Mouse (Mus musculus): ENCODE measurements around the gene Akap5.

Gene Akap5

DNA sequence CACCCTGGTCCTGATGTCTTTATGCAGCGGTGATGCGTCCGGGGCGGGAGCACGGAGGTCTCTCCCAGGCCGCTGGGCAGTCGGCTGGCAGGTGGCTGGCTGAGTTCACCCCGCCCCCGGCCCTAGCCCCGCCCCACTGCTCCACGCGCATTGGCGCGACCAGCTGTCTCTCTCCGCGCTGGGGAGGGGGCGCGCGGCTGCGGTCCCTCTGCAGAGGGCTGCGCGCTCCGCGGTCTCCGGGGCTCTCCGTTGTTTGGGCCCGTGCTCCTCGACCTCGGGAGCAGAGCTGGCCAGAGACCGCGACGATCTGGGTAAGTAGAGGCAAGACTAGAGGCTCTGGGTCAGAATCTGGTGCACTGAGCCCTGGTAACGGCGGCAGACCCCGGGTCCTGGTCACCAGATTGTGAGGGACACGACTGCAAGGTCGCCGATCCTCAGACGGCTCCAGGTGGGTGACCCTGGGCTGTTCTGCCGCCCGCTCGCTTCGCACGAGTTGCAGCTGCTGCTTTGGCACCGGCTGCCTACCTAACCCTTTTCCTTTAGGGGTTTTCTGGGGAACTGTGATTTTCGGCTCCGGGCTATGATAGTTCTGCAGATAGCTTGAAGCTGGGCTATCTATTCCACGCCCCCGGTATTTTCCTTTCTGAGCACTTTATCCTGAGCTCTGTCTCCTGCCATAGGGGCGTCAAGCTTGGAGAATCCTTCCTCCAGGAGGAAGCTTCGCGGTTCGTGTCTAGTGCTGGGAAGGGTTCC lies at the start of gene Akap5:
Akap5 (plus strand) TSS at position 213 of the 753 bp plus-strand sequence.
- no peak for DNase-seq (ENCODE audit: low read depth, low spot score)

DNA sequence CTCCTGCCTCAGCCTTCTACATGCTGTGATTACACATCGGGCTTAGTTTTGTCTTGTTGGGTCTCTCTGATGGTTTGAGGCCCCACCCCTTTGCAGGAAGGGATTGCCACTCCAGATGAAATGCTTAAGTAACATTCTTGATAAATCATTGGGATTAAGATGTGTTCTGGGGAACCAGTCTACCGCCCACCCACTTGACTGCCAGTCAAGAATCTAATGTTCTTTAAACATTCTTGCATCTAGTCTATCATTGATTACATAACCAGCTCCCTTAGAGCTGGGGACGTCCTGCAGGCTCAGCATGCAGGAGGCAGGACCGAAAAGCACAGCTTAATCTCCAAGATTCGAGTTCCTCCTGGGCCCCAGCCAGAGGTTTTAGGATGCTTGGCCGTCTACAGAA lies 46.5 kb upstream of the Akap5 start:
- no peak for DNase-seq (ENCODE audit: low read depth, low spot score)

DNA sequence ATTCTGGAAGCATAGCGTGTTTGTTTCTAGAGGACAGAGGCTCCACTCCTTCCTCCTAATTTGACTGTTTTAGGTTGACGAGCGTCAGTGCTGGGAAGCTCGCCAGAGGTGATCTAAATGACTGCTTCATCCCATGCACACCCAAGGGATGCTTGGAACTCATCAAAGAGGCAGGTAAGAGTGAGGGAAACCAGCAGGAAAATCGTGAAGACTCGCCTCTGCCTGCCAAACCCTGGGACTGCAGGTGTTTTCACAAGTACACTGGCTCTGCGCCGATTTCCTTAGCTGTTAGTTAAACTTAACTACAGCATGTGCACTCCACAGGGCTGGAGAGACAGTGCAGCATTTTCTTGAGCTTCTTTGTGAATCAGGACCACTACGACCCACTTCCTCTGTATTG lies 44.1 kb upstream of the Akap5 start:
- no peak for DNase-seq (ENCODE audit: low read depth, low spot score)

DNA sequence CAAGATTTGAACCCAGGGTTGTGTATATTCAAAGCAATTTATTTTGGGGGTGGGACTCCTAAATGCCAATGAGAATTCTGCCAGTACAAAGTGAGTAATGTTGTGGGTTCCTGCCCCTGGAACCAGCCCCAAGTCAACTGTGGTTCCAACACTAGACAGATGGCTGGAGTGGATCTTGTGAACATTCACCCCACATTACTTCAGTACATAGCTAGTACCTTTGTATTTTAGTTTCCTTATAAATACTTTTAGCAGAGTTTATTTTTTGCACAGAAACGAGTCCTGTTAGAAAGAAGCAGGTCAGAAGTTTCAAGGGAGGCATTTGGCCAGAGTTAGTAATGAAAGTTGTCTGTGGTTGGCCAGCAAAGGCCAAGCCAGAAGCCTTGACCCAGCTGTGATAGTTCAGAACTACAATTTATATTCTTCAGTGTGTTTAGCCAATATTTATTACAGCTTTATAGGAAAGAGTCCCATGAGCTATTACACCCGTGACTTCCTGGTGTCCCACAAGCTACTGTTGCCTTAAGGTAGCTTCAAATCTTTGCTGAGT lies 43.5 kb upstream of the Akap5 start:
- DNase-seq (ENCODE audit: low read depth, low spot score): no peak

DNA sequence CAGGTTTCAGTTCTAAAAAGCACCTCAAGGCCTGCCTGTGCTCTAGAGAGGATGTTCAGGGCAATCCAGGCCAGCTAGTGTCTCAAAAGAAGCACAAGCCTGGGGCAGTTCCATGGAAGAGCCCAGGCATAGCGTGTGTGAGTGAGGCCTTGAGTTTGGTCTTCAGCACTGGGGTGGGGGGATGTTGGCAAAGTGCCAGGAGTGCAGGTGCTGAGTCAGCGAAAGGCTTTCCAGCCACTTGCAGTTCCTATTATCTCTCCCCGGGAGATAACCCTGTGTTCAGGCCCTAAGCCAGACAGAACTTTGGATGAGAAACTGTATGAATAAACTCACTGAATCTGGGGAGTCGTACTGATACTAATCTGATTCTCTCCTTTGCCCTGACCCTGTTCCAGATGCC lies 42.6 kb upstream of the Akap5 start:
- DNase-seq (ENCODE audit: low read depth, low spot score): no peak

DNA sequence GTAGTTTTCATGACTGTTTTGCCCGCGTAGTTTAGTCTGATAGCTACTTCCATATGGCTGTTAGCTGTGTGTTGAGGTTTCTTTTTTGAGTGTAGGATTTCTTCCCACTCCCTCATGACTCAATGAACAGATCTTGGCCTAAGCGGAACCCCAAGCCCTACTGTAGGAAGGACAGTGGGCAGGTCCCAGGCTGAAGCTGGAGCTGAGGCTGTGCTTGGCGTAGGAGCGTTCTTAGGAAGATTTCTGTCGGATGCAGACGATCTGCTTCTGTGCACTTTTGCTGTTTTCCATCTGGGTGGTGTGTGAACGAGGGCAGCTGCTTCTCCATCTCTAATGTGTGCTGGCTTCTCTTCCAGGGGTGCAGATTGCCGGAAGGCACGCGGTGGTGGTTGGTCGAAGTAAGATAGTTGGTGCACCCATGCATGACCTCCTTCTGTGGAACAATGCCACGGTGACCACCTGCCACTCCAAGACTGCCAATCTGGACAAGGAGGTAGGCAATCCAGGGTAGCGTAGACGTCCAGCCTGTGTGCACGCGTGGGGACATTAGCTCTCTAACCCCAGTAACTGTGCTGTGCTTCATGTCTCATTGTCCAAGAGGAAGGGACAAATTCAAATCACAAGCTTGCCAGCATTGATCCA lies 42.0 kb upstream of the Akap5 start:
- no peak for DNase-seq (ENCODE audit: low read depth, low spot score)

DNA sequence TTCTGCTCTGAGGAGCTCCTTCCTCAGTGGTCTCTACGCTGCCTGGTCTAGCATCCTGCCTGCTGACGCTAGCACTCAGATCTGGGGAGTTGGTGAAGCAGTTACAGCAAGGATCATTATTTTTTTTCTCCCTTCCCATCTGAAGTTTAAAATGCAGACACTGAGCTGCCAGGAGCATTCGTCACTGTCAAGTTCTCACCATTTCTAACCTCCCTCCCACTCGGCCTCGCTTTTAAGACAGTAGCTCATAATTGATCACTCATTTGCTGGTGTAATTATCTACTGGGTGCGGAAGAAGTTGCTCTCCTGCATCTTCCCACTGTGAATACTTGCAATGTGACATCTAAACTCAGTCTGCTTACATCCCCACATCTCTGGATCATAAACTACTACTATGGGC lies 39.3 kb upstream of the Akap5 start:
- DNase-seq (ENCODE audit: low read depth, low spot score): no peak

DNA sequence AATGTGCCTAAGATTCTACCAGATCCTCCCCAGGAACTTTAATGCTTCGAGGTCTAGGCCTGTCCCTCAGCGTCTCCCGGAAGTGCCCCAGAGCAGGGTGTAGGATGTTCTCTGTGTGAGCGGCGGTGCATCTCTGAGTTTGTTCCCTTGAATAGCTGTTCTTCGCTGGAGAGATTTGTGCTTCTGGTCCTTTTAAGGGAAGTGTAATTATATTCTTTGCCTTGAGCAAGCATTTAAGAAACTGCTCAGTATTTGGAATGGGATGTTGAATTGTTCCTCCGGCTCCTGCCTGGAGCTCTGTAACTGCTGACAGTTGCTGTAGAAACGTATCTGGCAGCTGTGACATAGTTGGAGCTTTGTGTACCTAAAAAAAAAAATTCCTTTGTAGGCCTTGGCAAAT lies 36.7 kb upstream of the Akap5 start:
- peak; percentile 77 for DNase-seq (ENCODE audit: low read depth, low spot score)

DNA sequence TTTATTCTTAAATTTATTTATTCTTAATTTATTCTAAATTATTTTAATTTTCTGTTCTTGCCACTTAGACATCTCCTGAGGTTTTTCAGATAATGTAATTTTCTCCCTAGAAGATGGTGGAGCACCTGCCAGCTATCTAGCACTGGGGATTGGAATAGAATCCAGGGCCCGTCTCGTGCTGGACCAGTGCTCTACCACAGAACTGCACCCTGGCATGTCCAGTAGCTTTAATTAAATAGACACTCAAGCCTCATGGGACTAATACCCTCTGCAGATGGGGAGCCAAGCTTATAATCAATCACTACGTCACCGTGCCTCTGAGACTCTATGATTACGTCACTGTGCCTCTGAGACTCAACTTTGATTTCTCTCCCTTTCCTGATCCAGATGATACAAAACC lies 36.2 kb upstream of the Akap5 start:
- DNase-seq (ENCODE audit: low read depth, low spot score): no peak

DNA sequence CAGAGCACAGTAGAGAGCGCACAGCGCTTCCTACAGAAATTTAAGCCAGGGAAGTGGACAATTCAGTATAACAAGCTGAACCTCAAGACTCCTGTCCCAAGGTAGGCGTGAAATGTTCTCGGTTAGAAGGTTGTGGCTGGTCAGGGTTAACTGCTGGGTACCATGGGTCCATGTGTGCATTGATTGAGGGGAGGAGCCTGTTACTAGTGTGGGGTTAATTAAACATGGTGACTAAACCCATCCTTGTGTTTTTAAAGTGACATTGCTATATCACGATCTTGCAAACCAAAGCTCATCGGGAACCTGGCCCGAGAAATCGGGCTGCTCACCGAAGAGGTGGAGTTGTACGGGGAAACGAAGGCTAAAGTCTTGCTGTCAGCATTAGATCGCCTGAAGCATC lies 35.3 kb upstream of the Akap5 start:
- DNase-seq (ENCODE audit: low read depth, low spot score): no peak

DNA sequence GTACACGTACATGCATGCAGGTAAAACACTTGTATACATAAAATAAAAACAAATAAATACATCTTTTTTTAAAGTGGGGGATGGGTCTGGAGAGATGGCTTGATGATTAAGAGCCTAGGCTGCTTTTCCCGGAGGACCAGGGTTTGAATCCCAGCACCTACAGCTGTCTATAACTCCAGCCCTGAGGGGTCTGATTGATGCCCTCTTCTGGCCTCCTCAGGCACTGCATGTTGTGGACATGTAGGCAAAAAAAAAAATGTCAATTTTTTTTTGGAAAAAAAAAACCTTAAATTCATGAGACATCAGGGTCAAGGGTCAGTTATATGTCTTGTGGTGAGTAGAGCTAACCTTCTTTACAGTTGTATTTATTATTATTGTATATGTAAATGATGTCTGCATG lies 34.4 kb upstream of the Akap5 start:
- no peak for DNase-seq (ENCODE audit: low read depth, low spot score)

DNA sequence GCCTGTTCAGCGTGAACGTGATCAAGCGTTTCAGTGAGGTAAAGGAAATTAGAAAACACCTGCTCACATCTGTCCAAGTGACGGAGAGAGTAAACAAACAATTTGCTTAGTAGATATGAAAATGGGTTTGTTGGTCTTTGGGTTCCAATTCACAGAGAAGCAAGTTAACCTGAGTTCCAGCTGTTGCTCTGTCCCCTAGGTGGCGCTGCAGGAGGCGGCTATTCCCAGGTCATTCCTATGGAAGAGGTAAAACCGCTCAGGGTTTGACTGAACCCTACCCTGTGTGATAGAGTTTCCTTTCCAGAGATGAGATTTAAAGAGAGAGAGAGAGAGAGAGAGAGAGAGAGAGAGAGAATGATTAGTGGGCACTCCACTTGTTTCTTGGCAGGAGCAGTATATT lies 31.5 kb upstream of the Akap5 start:
- no peak for DNase-seq (ENCODE audit: low read depth, low spot score)

DNA sequence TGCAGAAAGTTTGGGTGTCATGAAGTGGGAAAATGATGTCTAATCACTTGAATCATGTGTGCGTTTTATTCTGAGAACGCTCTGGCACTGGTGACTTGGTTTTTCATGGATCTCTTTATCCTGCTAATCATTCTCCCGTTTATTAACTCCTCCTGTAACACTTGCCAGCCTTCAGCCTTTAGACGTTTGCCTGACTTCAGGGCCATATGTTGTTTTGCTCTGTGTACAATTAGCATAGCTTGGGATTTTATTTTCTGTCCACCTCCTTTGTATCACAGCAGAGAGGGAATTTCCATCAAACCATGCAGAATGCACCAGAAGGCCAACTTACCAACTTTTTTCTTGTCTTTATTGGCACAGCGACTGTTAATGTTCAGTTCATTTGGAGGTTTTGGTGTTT lies 26.9 kb upstream of the Akap5 start:
- no peak for DNase-seq (ENCODE audit: low read depth, low spot score)

DNA sequence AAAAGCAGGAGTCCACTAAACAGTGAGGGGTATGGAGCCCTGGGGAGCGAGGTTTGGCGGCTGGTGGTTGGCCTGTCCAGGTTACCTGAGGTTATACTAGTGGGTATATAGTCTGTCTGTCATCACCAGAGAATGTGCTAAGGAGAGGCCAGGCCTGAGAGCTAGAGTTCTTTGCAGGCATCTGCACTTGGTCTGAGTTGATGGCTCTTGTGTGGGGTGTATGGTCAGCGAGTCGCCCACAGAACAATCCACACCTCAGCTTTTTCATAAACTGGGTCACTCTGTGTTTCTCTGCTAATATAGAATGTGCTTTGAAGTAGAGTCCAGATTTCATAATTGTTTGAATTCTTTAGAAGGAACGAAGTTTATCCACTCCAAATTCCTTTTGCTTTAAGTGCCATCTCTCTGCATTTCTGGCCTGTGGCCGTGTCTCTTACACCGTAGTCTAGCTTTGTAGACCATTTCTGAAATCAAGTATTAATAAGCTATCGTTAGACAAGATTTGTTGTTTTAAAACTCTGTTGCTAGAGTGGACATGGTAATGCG lies 25.3 kb upstream of the Akap5 start:
- no peak for DNase-seq (ENCODE audit: low read depth, low spot score)

DNA sequence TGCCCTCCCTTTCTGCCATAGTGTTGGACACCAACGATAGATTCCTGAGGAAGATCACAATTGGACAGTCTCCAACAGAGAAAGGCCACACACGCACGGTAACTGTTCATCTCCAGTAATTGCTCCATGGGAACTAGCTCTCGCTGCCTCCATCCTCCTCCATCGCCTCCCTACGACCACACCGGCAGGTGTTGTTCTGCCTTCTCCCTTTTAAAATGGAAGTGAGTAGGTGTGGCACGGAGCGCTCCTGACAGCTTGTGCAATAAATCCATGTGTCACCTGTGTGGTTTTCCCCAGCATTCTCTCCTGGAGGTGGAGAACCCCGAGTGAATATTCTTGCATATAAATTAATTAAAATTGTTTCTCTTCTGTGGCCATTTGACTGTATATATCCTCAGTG lies 24.3 kb upstream of the Akap5 start:
- no peak for DNase-seq (ENCODE audit: low read depth, low spot score)

DNA sequence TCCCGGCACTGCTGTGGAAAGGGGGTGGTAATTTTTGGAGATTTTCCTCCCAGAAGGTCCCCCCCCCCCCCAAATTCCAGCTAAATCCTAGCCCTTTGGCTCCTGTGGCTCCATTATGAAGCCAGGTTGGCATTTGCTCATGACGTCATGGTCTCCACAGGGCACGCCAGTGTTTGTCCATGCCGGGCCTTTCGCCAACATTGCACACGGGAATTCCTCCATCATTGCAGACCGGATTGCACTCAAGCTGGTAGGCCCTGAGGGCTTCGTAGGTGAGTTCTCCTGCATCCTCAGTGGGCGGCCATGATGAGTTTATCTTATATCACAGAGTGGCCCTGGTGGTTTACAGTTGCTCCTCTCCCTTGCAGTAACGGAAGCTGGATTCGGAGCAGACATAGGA lies 21.2 kb upstream of the Akap5 start:
- DNase-seq (ENCODE audit: low read depth, low spot score): no peak

DNA sequence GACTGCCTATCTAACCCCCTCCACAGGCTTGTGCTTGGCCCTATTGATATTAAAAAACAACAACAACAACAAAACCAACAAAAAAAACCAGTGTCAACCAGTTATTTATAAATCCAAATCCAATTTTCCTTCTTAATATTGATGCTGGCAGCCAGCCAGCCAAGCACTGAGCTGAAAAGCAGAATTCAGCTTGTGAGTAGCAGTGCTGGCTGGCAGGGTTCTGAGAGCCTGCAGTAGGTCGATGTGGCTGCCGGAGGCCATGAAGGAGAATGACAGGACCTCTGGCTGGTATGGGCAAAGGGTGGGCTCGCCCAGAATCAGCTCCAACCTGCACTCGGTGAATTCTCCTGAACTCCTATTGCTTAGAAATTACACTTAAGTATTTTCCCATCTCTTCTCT lies 20.5 kb upstream of the Akap5 start:
- no peak for DNase-seq (ENCODE audit: low read depth, low spot score)

DNA sequence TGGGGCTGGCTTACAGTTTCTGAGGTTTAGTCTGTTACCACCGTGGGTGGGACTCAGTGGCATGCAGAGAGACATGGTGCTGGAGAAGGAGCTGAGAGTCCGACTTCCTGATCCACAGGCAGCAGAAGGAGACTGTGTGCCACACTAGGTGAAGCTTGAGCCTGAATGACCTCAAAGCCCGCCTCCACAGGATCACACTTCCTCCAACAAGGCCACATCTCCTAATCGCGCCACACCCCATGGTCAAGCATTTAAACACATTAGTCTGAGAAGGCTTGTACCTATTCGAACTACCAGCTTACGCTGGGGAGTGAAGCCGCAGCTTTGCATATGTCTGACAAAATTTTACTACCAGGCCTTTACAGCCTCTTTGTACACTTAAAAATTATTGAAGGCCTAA lies 19.6 kb upstream of the Akap5 start:
- DNase-seq (ENCODE audit: low read depth, low spot score): no peak

DNA sequence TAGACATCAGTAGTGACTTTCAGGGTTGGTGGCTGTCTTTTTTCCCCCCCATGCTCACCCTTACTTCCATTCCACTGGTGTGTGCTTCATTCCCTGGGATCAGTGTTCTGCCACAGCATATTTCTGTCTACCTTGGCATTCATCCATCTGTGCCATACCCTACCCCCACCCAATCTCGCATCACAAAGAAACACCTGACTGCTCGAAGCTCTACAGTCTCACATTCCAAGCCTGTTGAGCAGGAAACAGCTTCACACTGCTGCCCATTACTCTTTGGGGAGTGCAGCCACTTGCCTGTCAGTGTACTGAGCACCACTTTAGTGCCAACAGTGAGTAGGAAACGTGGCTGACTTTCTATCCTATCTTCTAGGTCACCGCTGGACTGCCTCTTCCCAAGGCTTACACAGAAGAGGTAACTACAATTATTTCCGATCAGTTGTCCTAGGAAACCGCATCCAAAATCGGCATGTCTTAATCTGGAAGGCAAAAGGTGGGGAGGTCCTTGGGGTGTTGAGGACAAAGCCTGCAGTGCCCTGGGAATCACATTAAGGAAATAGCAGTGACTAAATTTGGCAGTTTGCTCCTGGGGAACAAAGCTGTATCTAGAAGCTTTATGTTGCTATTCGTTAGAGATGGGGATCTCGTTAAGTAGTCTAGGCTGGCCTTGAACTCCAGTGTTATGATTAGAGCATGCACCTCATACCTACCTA lies 17.7 kb upstream of the Akap5 start:
- no peak for DNase-seq (ENCODE audit: low read depth, low spot score)

DNA sequence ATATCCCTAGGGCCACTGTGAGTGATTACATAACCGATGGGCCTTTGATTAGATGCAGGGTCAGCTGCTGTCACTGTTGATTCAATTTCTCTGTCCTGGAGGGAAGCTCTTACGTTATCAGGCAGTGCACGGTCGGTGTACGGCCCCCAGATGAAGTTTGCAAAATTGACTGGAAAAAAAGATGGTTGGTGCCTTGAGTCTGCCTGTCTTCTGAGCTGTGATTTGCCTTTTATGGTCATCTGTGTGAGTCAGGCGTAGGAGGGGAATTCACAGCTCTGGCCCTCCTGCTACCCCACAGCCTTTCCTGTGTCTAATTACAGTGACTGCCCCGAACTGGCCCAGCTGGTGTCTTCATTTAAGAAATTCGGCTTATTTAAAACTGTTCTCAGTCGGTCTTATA lies 16.7 kb upstream of the Akap5 start:
- DNase-seq (ENCODE audit: low read depth, low spot score): peak; percentile 86

DNA sequence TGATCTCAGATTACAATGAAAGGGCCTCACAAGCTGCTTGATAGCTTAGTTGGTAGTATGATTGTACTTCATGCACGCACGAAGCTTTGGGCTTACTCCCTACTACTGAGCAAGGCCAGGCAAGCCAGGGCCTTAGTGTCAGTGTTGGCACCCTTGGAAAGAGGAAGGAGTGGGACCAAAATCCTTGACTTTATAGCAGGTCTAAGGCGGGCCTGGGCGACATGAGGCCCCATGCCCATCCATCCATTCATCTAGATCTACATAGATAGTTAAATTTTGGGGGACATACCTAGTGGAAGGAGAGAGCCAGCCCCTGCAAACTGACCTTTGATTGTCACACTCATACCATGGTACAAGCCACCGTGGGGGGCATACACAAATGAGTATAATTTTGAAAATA lies 16.3 kb upstream of the Akap5 start:
- no peak for DNase-seq (ENCODE audit: low read depth, low spot score)

DNA sequence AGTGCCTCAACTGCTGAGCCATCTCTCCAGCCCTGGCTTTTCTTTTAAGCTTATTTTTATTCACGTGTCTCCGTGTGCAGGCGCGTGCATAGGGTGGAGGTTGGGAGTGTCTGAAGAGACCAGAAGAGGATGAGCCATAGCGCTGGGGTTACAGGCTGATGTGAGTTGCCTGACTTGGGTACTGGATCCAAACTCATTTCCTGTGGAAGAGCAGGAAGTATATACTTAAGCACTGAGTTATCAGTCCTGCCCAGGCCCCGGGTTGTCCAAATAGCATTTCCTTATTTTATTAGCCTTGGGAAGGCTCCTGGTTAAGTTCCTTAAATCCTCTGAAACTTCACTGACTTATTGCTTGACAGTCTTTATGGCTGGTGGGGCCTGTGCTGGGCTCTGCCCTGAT lies 14.7 kb upstream of the Akap5 start:
- DNase-seq (ENCODE audit: low read depth, low spot score): no peak
